Mouse (Mus musculus) 3134 (cell line): ENCODE measurements at regions not wholly inside any gene's neighbourhood (a gene's known extent, or its start where the extent isn't known, plus 50 kb on each side); places are given as distances from the start of the nearest gene placed in this dataset.

Source experiments
- DNase-seq: peaks from one replicate; pipeline ENCODE4 v3.0.0-alpha.2; 2011; ENCODE audit warnings: low spot score; ENCODE audit not compliant: insufficient read length; ENCODE audit errors: extremely low read depth

- no peak for DNase-seq
These were observed 182.8 kb upstream of the Pitrm1 start for GRCm38 (mm10) chr13:6365169-6365568.

GRCm38 (mm10) chr13:6367661-6368060, 180.3 kb upstream of the Pitrm1 start:
- DNase-seq: no peak

GRCm38 (mm10) chr13:6374570-6375173, 173.3 kb upstream of the Pitrm1 start:
- no peak for DNase-seq

DNA sequence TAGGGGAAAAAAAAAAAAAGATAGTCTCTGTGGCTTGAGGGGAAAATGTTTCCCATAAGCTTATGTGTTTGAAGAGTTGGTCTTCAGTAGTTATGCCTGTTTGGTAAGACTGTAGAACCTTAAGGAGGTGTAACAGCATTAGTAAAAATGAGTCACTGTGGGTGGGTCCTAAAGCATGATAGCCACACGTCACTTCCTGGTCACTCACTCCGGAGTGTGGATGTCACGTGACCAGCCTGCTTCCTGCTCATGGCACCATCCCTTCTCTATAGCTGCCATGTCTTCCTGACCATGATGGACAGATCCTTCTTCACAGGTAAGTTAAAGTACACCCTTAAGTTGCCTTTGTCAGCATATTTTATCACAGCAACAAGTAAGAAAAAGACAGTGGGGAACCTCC, 170.0 kb upstream of the Pitrm1 start:
- peak; percentile 22 for DNase-seq

- no peak for DNase-seq
These were observed 152.3 kb upstream of the Pitrm1 start for GRCm38 (mm10) chr13:6395562-6396223.

DNA sequence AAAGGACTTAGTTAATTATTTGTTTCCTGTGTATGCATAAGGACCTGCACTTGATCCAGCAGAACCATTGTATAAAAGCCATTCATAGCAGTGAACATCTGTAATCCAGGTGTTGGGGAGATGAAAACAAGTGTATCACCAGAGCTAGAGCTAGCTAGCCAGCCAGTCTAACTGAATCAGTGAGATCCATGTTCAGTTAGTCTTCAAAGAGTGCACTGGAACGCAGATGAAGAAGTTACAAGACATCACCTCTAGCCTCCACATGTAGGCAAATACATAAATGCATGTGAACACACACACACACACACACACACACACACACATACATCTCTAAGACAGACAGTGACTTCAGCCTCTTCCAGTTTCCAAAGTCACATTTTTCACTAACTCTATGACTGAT, 150.3 kb upstream of the Pitrm1 start:
- DNase-seq: no peak

DNA sequence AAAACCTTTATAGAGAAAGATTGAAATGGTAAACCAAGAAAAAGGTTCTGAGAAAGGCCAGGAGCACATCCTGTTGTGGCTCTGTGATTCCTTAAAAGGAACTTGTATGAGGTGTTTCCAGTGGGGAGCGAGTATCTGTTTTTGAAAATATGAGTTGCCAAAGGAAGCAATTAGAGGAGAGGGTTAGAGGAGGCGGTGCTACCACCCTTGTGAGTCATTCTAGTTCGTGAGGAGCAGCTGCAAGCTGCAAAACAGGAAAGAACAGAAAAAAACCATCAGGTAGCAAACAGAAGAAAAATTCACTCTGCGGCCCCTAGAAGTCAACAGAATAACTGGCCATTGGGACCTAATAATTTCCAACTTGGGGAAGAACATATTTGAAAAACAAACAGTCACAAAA, 116.1 kb upstream of the Pitrm1 start:
- DNase-seq: no peak

GRCm38 (mm10) chr13:6446976-6447375, 101.0 kb upstream of the Pitrm1 start:
- no peak for DNase-seq

GRCm38 (mm10) chr13:6461363-6461762, 86.6 kb upstream of the Pitrm1 start:
- no peak for DNase-seq

DNA sequence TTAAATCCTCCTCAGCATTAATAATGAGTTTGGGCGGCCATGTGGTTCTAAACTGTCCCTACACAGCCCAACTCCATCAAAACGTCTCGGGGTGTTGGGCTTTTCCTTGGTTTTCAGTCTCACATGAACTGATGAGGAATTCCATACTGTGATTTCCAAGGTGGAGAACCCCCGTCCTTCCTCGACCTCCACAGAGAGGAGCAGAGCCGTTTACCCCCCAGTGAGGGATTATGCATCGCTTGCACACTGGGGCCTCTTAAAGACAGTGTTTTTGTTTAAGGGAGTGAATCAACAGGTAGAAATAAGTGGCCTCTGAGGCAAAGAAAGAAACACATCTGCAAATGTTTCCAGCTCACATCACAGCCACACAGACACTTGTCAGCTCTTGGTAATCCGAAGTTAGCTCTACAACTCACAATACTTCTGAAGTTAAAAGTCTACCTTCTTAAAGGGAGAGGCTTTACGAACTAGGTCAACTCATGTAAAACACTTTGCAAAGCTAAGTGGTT, 82.0 kb upstream of the Pitrm1 start:
- no peak for DNase-seq

DNA sequence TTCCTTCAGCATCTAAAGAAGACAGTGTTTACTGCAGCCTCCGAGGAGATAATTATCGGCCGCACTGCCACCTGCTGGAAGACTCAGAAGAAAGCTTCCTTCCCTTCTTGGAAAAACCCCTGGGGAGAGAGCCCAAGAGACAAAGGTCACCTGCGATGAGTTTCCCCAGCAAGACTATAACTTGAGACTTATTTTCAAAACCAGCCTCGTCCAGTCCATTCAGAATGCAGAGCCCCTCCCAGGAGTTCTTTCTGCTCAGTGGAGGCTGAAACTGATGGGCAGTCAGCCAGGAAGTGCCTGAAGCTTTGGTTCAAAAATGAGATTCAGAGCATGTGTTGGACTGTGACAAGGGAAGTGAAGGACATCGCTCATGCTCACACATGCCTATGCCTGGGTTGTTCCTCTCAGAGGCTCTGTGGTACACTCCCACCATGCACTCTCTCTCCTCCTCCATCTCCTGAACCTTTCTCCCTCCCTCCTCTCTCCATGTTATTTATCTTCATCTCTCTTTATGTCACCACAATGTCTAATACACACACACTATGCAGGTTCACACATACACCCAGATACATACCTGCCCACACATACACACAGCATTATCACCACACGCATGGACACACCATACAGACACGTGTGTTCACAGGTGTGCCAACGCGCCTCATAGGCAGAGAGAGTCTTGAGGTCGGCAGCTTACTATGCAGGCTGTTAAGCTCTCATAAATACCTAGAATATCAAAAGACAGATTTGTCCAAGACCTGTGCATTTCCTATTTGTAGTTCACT, 78.3 kb upstream of the Pitrm1 start:
- no peak for DNase-seq

DNA sequence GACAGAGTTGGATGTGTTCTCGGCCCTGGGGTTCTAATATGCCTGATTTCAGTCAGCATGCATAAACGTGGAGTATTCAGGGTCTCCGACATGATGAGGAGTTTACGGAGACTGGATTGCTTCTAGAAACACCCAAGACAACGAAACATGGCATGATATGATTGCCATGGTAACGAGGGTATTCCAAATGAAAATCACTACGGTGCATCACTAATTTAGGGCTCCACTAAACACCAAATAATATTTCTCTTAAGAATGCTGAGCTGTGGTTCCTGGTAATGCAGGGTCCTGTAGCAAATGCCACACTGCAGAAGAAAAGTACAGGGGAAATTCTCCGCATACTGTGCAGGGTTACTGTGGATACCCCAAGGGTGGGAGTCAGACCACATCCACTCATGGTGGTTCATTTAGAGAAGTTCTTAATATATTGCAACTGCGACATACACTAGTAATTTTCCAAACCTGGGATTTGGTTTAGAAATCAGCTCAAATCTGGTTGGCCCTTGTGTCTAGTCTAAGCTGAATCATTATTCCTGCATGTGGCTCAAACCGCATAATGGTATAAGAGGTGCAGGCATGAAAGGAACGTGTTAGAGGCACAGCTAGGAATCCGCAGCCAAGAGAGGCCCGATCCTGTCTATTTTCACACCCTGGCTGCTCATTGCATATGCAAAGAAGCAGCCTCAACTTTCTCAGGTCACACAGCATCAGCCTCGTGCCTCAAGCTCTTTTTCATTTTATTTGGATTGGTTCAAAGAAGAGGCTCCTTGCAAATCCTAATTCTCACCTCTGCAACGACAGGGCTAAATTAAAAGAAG, 77.5 kb upstream of the Pitrm1 start:
- no peak for DNase-seq

DNA sequence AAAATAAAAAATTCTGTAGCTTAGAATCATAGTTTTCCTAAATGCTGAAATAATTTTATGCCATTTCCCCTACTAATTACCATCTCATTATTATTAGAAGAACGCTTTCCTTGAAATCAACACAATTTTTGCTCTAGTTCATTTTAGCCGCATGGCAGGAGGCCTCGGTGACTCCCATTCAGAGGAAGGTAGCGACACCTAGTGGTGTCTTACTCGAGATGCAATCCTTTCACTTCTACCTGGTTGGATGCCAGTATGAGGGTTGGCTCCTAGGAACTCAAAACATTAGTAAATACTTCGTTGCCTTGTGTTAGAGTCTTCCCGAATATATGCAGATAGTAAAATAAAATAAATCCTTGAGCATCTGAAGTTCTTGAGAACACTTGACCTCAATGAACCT, 76.3 kb upstream of the Pitrm1 start:
- DNase-seq: no peak

- DNase-seq: no peak
These were observed 74.4 kb upstream of the Pitrm1 start for GRCm38 (mm10) chr13:6473401-6474190.

DNA sequence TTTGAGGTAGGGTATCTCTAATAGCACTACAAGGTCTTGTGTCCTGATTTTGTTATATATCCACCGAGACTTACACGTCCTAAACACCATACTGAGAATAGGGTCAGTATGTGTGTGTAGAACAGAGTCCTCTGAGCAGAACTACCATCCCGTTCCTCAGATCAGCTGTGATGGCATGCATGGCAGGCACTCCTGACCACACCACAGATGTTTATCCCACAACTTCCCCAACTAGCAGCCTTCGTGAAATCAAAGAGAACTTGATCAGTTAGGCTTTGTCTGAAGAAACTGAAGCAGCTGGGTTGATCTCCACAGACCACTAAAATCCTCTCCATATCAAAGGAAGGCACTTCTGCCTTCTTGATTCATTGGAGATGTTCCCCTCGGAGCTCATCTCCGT, 68.3 kb upstream of the Pitrm1 start:
- DNase-seq: no peak

DNA sequence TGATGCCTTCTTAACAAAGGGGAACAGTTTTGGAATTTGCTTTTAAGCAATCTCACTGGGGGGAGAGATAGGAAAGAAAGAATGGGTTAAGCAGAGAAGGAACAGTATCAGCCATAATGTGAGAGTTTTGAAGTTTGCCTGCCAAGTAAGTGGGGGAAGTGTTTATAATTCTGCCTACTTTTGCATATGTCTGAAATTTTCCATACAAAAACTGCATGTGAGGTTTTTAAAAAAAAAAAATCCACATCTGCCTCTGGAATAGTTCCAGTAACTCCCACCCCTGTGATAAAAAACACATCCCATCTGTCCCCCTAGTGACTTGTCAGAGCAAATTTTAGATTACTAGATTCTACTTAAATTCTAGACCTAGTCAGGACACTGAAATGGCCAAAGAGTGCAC, 63.5 kb upstream of the Pitrm1 start:
- no peak for DNase-seq

DNA sequence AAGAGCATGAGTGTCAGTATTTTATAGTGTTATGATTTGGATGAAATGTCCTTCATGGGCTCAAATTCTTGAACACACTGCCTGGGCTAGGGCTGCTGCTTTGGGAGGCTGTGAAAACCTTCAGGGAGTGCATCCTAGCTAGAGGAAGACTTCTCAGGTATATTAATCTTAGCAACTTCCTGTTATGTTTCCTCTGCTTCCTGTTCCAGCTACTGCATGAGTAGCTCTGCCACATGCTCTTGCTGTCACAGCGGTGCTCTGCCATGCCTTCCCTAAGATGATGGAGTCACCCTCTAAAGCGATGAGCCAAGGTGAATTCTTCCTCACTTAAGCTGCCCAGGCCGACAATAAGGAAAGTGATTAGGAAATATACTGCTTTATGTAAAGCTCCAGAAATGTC, 60.1 kb upstream of the Pitrm1 start:
- DNase-seq: no peak

- no peak for DNase-seq
These were observed 54.9 kb upstream of the Pitrm1 start for GRCm38 (mm10) chr13:6492916-6493619.
